ENCODE assay signal across 8 mouse cellular contexts in the genomic region with DNA sequence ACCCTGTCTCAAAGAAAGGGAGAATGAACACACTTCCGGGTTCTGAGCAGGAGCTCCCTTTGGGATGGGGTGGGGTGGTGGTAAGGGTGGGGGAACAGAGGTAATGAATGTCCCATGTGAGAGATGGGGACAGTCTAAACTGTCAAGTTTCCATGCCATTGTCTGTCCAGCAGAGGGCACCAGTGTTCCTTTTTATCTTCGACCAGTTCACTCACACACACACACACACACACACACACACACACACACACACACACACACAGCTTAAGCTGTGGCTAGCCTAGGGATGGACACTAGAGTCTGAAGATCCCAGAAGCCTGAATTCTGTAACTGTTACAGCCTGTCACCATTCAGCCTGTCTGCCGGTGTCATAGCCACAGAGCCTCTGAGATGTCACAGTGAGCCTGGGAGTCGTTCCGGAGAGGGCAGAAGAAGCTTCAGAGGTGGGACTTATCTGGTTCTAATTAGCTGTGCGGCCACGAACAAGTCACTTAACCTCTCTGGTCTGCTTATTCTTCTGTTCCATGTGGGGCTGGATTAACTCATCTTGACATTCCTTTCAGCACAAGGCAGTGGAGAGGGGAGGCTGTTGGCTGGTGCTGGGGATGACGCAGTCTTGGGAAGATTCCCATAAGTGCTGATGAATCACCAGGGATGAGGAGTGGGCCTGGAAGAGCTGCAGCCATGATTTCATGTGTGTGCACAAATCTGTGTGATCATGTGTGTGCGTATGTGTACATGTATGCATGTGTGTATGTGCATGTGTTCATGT.
A peak's percentile ranks its signal among the peaks of the same experiment; 100 is the strongest.
DNase-seq lines count a peak whose midpoint lies in the region; ATAC-seq lines count a peak whose summit lies in the region.

No protein-coding gene starts in this region.

- DNase-seq in cerebellum, adult 11 months = peak; percentile 8
- no peak for DNase-seq in cerebellum, adult 9-11 months
- peak; percentile 57 for DNase-seq in 3134 (ENCODE audit: extremely low read depth, insufficient read length, low spot score)
- peak; percentile 32 to 37 for DNase-seq in adrenal gland, postnatal 4 days (ENCODE audit: low spot score in 2 of 2)
- peak; percentile 51 to 66 for DNase-seq in gastrocnemius, postnatal 4 days (ENCODE audit: low spot score in 2 of 2)
- peak; percentile 46 to 51 for DNase-seq in layer of hippocampus, postnatal 14 days (ENCODE audit: low spot score in 2 of 2)

- no peak overlapping the region for H3K4me2 ChIP-seq in stomach, embryonic 15.5 days

- H3K4me3 ChIP-seq in stomach, embryonic 15.5 days (replicated peaks) = no peak overlapping the region

- H3K4me1 ChIP-seq in stomach, embryonic 15.5 days = no peaks in the 10 kb centered on the region; the same call in 1 of the 2 replicates

- H3K9me3 ChIP-seq in stomach, embryonic 15.5 days = no peaks in the 10 kb centered on the region

- H3K27ac ChIP-seq in stomach, embryonic 15.5 days = peak overlapping the region; percentile 66

- no peaks in the 10 kb centered on the region for H3K36me3 ChIP-seq in stomach, embryonic 15.5 days

- WGBS in stomach, embryonic 15.5 days = 20% methylated on average over 9 of the region's 9 CpGs

- peak; percentile 39; the same call in 1 of the 2 replicates for ATAC-seq in megakaryocyte-erythroid progenitor cell, adult 5-6 weeks (replicated peaks; ENCODE audit: low FRiP score, low TSS enrichment, poor library complexity, severe bottlenecking)
- ATAC-seq in stomach, embryonic 15.5 days (ENCODE audit: insufficient read depth, low FRiP score, low read depth) = peak; percentile 59; the same call in 1 of the 2 replicates

- no peak overlapping the region for H3K9ac ChIP-seq in stomach, embryonic 15.5 days

- no peaks in the 10 kb centered on the region for H3K27me3 ChIP-seq in stomach, embryonic 15.5 days (replicated peaks)
